Mouse (Mus musculus): Measurements from ENCODE around the gene Ppp2r5a.

Gene Ppp2r5a

GRCm38 (mm10) chr1:191326233-191326882 lies 76.7 kb downstream of the Ppp2r5a start:
- no peak for DNase-seq (ENCODE audit: low spot score in 2 of 2)

- DNase-seq (ENCODE audit: low spot score in 2 of 2), result peak; percentile 92 to 94
These were observed 77.3 kb downstream of the Ppp2r5a start, which contains the start of gene Tmem206 for GRCm38 (mm10) chr1:191325726-191326232. Gene Tmem206, plus strand, starts transcription at chr1:191325912.

- DNase-seq (ENCODE audit: low spot score in 2 of 2), result no peak
These were observed 78.1 kb downstream of the Ppp2r5a start for GRCm38 (mm10) chr1:191324733-191325590.

DNA sequence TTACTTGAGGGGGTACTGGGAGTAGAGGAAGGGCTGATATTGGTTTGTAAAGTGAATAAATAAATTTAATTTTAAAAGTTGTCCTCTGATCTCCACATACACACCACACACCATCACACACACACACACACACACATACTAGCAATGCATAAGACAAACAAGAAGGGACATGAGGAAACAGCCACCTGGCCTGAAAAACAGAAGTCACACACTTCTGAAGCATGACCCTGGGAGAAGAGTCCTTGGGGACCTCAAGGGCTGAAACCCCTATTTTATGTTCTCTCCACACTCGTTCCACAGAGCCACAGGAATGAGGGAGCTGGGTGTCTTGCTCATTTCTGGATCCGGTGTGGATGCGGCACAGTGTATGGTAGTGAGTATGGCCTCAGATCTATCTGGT lies 79.7 kb downstream of the Ppp2r5a start:
- DNase-seq (ENCODE audit: low spot score in 2 of 2), result no peak

DNA sequence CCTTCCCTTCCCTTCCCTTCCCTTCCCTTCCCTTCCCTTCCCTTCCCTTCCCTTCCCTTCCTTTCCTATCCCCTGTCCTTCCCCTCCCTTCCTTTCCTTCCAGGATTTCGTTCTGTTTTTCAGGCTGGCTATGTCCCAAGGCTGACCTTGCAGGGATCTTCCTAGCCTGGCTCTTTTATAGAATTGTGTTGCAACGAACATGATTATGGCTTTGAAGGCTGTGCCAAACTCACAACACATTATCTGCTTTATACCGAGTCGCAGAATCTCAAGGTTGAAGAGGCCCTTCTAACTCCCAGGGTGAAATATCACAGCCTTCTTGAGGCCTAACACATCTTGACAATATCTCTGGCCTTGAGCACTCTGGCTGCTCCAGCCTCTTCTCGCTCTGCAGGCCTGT lies 84.4 kb downstream of the Ppp2r5a start:
- DNase-seq (ENCODE audit: low spot score in 2 of 2), result peak in 1 of 2 experiments; percentile 23

GRCm38 (mm10) chr1:191317591-191318196 lies 85.4 kb downstream of the Ppp2r5a start, which contains the start of gene Nenf:
Gene Nenf, minus strand, starts transcription at chr1:191318194.
- DNase-seq (ENCODE audit: low spot score in 2 of 2), result peak; percentile 84 to 85

GRCm38 (mm10) chr1:191316818-191317217 lies 86.3 kb downstream of the Ppp2r5a start:
- no peak for DNase-seq (ENCODE audit: low spot score in 2 of 2)

GRCm38 (mm10) chr1:191313926-191314325 lies 89.1 kb downstream of the Ppp2r5a start:
- no peak for DNase-seq (ENCODE audit: low spot score in 2 of 2)

DNA sequence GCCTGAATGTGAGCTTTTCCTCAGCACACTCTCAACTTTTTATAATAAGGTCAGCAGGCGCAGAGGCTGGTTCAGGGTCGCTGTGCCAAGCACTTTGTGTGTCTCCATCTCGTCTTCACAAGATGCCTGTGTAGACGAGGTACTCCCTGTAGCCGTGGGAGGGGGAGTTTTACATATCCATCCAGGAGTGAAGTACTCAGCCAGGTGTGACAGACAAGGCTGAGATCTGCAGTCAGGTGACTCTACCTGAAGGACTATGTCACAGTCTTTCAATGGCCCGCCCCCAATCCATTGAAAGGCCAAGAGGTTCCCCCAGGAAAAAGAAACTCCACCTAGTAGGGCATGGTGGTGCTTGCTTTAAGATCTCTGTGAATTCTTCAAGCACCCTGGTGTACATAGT lies 89.9 kb downstream of the Ppp2r5a start:
- DNase-seq (ENCODE audit: low spot score in 2 of 2), result no peak

DNA sequence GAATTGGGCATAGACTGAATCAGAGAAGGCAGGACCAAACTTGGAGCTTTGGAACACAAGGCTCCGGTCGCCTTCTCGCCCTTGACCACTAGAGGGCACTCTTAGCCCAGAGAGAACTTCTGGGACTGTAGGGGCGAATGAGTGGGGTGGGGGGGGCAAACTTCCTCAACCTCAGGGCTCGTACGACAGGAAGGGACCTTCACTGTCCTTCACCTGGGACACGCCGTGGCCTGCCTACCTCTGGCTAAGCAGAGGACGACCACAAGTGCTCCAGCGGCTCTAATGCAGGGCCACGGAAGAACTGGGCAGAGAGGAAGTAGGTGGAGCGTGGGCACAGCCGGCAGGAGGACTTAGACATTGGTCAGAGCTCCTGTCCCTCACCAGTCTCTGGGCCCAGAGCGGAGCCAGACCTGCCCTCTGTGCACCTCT lies 90.5 kb downstream of the Ppp2r5a start:
- peak; percentile 85 to 87 for DNase-seq (ENCODE audit: low spot score in 2 of 2)

GRCm38 (mm10) chr1:191311296-191311898 lies 91.7 kb downstream of the Ppp2r5a start:
- no peak for DNase-seq (ENCODE audit: low spot score in 2 of 2)

- no peak for DNase-seq (ENCODE audit: low spot score in 2 of 2)
These were observed 95.2 kb downstream of the Ppp2r5a start for GRCm38 (mm10) chr1:191307766-191308455.

GRCm38 (mm10) chr1:191306316-191306715 lies 96.8 kb downstream of the Ppp2r5a start:
- DNase-seq (ENCODE audit: low spot score in 2 of 2), result no peak

GRCm38 (mm10) chr1:191305610-191306009 lies 97.5 kb downstream of the Ppp2r5a start:
- DNase-seq (ENCODE audit: low spot score in 2 of 2), result no peak

DNA sequence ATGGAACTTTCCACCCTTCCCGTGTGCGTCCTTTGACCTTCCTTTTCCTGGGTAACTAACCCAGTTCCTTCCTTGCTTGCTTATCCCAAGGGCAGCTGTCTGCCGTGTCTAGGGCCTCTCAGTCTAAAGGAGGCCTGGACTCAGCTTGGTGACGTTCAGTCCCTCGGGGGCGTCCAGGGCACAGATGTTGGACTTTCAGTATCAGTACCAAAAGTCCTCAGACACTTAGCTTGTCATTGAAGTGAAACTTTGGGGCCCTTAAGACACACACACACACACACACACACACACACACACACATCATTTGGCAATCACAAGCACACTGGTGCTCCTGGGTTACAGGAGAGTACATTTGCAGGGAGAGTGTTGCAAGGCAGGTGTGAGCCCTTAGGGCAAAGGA lies 98.9 kb downstream of the Ppp2r5a start:
- DNase-seq (ENCODE audit: low spot score in 2 of 2), result no peak

GRCm38 (mm10) chr1:191303736-191304135 lies 99.3 kb downstream of the Ppp2r5a start:
- DNase-seq (ENCODE audit: low spot score in 2 of 2), result no peak
